Mouse (Mus musculus): ENCODE data around the gene Rxfp1. TPM values are rescaled to one million over a fixed set of nuclear protein-coding genes. Genes with fewer than 3 reads are reported as not detected.

Rxfp1 gene
- polyA plus RNA-seq, 1 experiment from 2014 or later: 0.29 TPM

DNA sequence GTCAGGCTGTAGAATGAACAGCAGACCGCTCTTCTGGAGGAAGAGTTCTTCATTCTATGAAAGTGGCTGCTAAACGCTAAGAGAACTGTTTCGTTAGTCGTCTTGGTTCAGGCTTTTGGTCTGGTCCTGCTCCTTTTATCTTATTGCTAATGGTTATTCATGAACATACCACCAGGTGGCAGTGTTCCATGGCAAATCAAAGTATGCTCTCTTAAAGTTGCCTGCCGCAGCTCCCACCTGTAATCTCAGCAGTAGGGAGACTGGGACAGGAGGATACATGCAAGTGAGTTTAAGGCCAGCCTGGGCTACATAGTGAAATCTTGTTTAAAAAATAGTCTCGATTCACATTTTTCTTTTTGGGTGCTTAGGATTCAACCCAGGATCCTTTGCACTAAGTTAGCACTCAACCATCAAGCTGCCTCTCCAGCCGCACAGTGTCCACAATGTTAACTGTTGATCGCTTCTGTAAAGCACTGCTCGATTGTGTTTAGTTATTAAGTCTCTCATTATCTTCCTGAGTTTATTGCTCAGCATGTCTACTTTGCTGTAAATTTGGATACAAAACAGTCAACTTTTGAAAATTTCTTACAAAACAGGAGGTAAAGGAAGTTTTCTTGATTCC lies 72.8 kb downstream of the Rxfp1 start:
- no peak for ATAC-seq
- TF ChIP-seq CTCF (IDR thresholded peaks at IDR 0.05) (peak; percentile 89), EP300 (IDR thresholded peaks at IDR 0.05) (no peak)
- no peaks in the 10 kb centered on the region for H3K27me3 ChIP-seq (replicated peaks; ENCODE audit: insufficient read depth, low read length)

DNA sequence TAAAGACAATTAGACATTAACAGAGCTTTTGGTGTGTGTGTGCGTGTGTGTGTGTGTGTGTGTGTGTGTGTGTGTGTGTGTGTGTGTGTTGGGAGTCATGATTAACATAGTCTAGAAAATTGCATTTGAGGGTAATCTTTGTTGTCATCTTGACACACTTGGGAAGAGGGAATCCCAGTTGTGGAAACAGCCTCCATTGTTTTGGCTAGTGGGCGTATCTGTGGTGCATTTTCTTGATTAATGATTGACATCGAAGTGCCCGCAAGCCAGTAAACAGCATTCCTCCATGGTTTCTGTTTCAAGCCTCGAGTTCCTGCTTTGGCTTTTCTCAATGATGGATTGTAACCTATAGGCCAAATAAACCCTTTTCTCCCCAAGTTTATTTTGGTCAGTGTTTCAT lies 81.0 kb downstream of the Rxfp1 start:
- no peak overlapping the region for H3K4me3 ChIP-seq (ENCODE audit: low read depth, low read length)
- H3K4me1 ChIP-seq (ENCODE audit: insufficient read depth, low read depth, low read length): no peaks in the 10 kb centered on the region
- TF ChIP-seq CTCF (IDR thresholded peaks at IDR 0.05): no peak
- TF ChIP-seq EP300 (IDR thresholded peaks at IDR 0.05): no peak
- H3K9me3 ChIP-seq (ENCODE audit: low read length): no peaks in the 10 kb centered on the region
- WGBS: 32% methylated on average over 5 of the region's 5 CpGs
- no peaks in the 10 kb centered on the region for H3K36me3 ChIP-seq (ENCODE audit: insufficient read depth, low read length)
- H3K9ac ChIP-seq (replicated peaks; ENCODE audit: low read depth): no peak overlapping the region
- no peak for ATAC-seq
- H3K27me3 ChIP-seq (replicated peaks; ENCODE audit: insufficient read depth, low read length): no peaks in the 10 kb centered on the region
- DNase-seq (ENCODE audit: low spot score): no peak
- H3K27ac ChIP-seq (ENCODE audit: low read length): no peak overlapping the region
- no peak overlapping the region for H3K4me2 ChIP-seq (replicated peaks; ENCODE audit: low read depth, low read length)

More for the DNA sequence above, 72.8 kb downstream of the Rxfp1 start:
- no peaks in the 10 kb centered on the region for H3K9me3 ChIP-seq (ENCODE audit: low read length)
- H3K9ac ChIP-seq (replicated peaks; ENCODE audit: low read depth): no peak overlapping the region
- H3K36me3 ChIP-seq (ENCODE audit: insufficient read depth, low read length): no peaks in the 10 kb centered on the region
- DNase-seq (ENCODE audit: low spot score): peak; percentile 74
- no peak overlapping the region for H3K27ac ChIP-seq (ENCODE audit: low read length)
- 32% methylated on average over 9 of the region's 9 CpGs for WGBS
- no peaks in the 10 kb centered on the region for H3K4me1 ChIP-seq (ENCODE audit: insufficient read depth, low read depth, low read length)
- H3K4me2 ChIP-seq (replicated peaks; ENCODE audit: low read depth, low read length): no peak overlapping the region
- no peak overlapping the region for H3K4me3 ChIP-seq (ENCODE audit: low read depth, low read length)

DNA sequence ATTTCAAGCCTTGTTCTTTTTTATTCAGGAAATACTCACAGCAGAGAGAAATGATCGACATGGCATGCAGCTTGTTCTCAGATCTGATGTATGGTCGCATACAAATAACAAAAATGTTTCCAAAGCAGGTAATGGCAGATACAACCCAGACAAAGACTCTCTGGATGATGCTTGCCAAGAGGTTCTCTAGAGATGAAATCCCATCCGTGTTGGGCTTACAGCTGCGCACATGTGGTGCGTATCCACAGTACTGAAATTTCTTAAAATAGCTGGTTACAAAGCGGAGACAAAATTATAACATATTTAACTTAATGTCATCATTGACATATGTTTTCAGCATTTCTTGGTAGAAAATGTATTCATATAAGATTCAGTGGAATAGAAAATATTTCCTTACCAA lies 85.6 kb downstream of the Rxfp1 start:
- TF ChIP-seq EP300 (IDR thresholded peaks at IDR 0.05) (no peak), CTCF (IDR thresholded peaks at IDR 0.05) (no peak)
- Histone ChIP-seq H3K9ac (replicated peaks; ENCODE audit: low read depth) (no peak overlapping the region), H3K4me3 (ENCODE audit: low read depth, low read length) (no peak overlapping the region), H3K36me3 (ENCODE audit: insufficient read depth, low read length) (no peaks in the 10 kb centered on the region), H3K4me2 (replicated peaks; ENCODE audit: low read depth, low read length) (no peak overlapping the region), H3K27ac (ENCODE audit: low read length) (no peak overlapping the region), H3K4me1 (ENCODE audit: insufficient read depth, low read depth, low read length) (no peaks in the 10 kb centered on the region), H3K27me3 (replicated peaks; ENCODE audit: insufficient read depth, low read length) (no peaks in the 10 kb centered on the region), H3K9me3 (ENCODE audit: low read length) (no peaks in the 10 kb centered on the region)
- 85% methylated on average over 6 of the region's 6 CpGs for WGBS
- no peak for ATAC-seq
- DNase-seq (ENCODE audit: low spot score): no peak

DNA sequence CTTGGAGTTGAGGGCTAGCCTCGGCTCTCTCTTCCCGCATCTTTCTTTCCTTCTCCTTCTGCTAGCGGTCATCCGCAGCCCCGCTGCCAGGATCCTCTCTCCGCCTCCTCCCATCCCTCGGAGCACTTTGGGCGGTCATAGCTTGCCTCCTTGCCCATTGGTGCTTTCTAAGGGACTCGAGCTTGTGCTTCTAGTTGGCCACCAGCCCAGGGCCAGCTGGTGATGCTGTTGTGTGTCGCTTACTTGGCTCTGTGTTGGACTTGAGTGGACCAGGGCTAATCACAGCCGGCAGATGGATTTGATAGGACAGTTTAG lies 108.3 kb downstream of the Rxfp1 start, which contains the start of gene Etfdh:
Gene Etfdh, minus strand, starts transcription at position 85 of the 315 bp plus-strand sequence.
- H3K27ac ChIP-seq (ENCODE audit: low read length): peak within 1 kb of the TSS; percentile 81
- 0 out of 2 replicates have a peak, but pooled peaks cover 4% of the 10 kb centered on the region for H3K36me3 ChIP-seq (ENCODE audit: insufficient read depth, low read length)
- peaks cover 4% of the 10 kb centered on the region; the same call in 1 of the 2 replicates for H3K4me1 ChIP-seq (ENCODE audit: insufficient read depth, low read depth, low read length)
- TF ChIP-seq EP300 (IDR thresholded peaks at IDR 0.05): no peak
- WGBS: 4% methylated on average over 11 of the region's 11 CpGs
- peak; percentile 34 for ATAC-seq
- peak within 1 kb of the TSS; percentile 62 for H3K9ac ChIP-seq (replicated peaks; ENCODE audit: low read depth)
- peak within 1 kb of the TSS; percentile 76 for H3K4me3 ChIP-seq (ENCODE audit: low read depth, low read length)
- H3K27me3 ChIP-seq (replicated peaks; ENCODE audit: insufficient read depth, low read length): no peaks in the 10 kb centered on the region
- peak within 1 kb of the TSS; percentile 82 for H3K4me2 ChIP-seq (replicated peaks; ENCODE audit: low read depth, low read length)
- peak; percentile 89 for DNase-seq (ENCODE audit: low spot score)
- no peaks in the 10 kb centered on the region for H3K9me3 ChIP-seq (ENCODE audit: low read length)

DNA sequence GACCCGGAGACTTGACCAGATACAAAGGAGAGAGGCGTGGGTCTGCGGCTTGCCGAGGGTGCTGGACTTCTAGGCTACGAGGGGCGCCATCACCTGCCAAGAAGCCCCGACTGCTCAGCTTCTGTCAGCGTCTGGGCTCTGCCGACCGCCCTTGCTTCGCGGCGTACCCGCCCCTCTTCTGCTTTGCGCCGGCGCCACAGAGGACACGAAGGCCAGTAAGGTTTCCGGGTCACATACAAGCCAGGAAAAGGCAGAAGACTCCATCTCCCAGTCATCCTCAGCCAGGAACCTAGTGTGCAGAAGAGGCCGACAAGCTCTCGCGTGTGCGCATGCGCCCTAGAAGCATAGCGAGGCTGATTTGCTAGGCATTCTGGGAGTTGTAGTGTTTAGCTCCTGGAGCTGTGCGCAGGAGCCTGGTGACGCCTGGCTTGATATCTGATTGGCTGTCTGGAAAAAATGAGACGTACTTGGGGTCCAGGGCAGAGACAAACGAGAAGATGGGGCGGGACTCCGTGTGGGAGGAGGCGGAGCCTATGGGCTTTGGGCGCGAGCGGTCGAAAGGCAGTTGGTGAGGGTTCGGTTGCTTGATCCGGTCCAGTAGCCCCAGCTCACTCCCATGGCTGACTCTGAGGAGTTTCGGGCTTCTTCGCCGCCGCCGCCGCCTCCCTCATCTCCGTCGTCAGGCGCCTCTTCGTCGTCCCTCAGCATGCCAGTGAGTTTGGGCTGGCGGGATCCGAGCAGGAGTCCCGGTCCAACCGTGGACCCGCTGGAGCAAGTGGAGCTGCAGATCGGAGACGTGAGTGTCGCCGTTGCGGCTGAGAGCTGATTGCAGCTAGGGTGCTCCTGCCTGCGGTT lies 108.9 kb downstream of the Rxfp1 start, which contains the start of gene 4930579G24Rik:
Gene 4930579G24Rik, plus strand, starts transcription at position 519 of the 855 bp plus-strand sequence.
- no peaks in the 10 kb centered on the region for H3K9me3 ChIP-seq (ENCODE audit: low read length)
- peak within 1 kb of the TSS; percentile 76 for H3K4me3 ChIP-seq (ENCODE audit: low read depth, low read length)
- H3K36me3 ChIP-seq (ENCODE audit: insufficient read depth, low read length): 0 out of 2 replicates have a peak, but pooled peaks cover 4% of the 10 kb centered on the region
- H3K4me2 ChIP-seq (replicated peaks; ENCODE audit: low read depth, low read length): peak within 1 kb of the TSS; percentile 82
- under 1% methylated on average over 51 of the region's 60 CpGs for WGBS
- DNase-seq (ENCODE audit: low spot score) (peak; percentile 100), ATAC-seq (peak; percentile 98)
- H3K9ac ChIP-seq (replicated peaks; ENCODE audit: low read depth): peak within 1 kb of the TSS; percentile 62
- no peaks in the 10 kb centered on the region for H3K27me3 ChIP-seq (replicated peaks; ENCODE audit: insufficient read depth, low read length)
- H3K4me1 ChIP-seq (ENCODE audit: insufficient read depth, low read depth, low read length): peaks cover 4% of the 10 kb centered on the region; the same call in 1 of the 2 replicates
- TF ChIP-seq CTCF (IDR thresholded peaks at IDR 0.05): no peak; the same call in 1 of the 2 replicates
- TF ChIP-seq EP300 (IDR thresholded peaks at IDR 0.05): no peak
- H3K27ac ChIP-seq (ENCODE audit: low read length): peak within 1 kb of the TSS; percentile 81

DNA sequence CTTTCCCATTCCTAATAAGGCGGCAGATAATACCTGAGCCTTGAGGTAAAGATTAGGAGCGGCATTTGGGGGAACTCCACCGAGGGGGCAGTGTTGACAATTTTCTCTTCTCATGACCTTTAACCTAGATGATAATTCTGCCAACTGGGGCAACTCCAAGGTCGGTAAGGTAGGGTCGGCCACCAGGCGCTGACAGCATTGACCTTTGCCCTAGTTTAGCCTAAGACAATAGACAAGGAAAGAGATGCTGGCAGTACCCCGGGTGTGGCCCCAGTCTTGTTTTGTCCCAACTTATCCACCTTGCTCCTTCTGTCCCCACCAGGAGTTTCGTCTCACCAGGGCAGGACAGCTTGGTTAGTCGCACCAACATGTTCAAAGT lies 109.5 kb downstream of the Rxfp1 start:
- H3K4me2 ChIP-seq (replicated peaks; ENCODE audit: low read depth, low read length): peak overlapping the region; percentile 80

More for the DNA sequence above, 109.5 kb downstream of the Rxfp1 start:
- TF ChIP-seq EP300 (IDR thresholded peaks at IDR 0.05) (0 out of 2 replicates have a peak, but pooled peaks have one; percentile 11), CTCF (IDR thresholded peaks at IDR 0.05) (no peak)
- peaks cover 4% of the 10 kb centered on the region; the same call in 1 of the 2 replicates for H3K4me1 ChIP-seq (ENCODE audit: insufficient read depth, low read depth, low read length)
- under 1% methylated on average over 9 of the region's 9 CpGs for WGBS
- H3K36me3 ChIP-seq (ENCODE audit: insufficient read depth, low read length): 0 out of 2 replicates have a peak, but pooled peaks cover 4% of the 10 kb centered on the region
- H3K9me3 ChIP-seq (ENCODE audit: low read length): no peaks in the 10 kb centered on the region
- ATAC-seq: peak; percentile 3
- H3K9ac ChIP-seq (replicated peaks; ENCODE audit: low read depth): peak overlapping the region; percentile 62
- H3K27ac ChIP-seq (ENCODE audit: low read length): peak overlapping the region; percentile 77
- H3K27me3 ChIP-seq (replicated peaks; ENCODE audit: insufficient read depth, low read length): no peaks in the 10 kb centered on the region
- no peak for DNase-seq (ENCODE audit: low spot score)
- peak overlapping the region; percentile 76 for H3K4me3 ChIP-seq (ENCODE audit: low read depth, low read length)
